Mouse (Mus musculus): ENCODE measurements around the gene Gm973. TPM values are rescaled to one million over a fixed set of nuclear protein-coding genes. Genes with fewer than 3 reads are reported as not detected.

The Gm973 gene
- total and polyA plus RNA-seq, 3 experiments, result 0.05 to 3.7 TPM; not detected in 1

GRCm38 (mm10) chr1:59534976-59535810 lies 19.1 kb downstream of the Gm973 start:
- ATAC-seq (ENCODE audit: extremely low read depth, insufficient number of reproducible peaks, low FRiP score, poor library complexity, severe bottlenecking) (no peak), DNase-seq (ENCODE audit: low spot score) (no peak)
- H3K27me3 ChIP-seq (ENCODE audit: insufficient read depth, low read length), result peaks cover 51% of the 10 kb centered on the region
- TF ChIP-seq GATA1 (IDR thresholded peaks at IDR 0.05; ENCODE audit: borderline replicate concordance, low read length) (no peak), CTCF (IDR thresholded peaks at IDR 0.05; ENCODE audit: low read depth, low read length) (no peak), GATA2 (IDR thresholded peaks at IDR 0.05; ENCODE audit: borderline replicate concordance, low read depth, low read length) (no peak), TAL1 (conservative IDR thresholded peaks at IDR 0.05; ENCODE audit: low read depth, low read length) (no peak)
- no peak overlapping the region for H3K4me3 ChIP-seq (ENCODE audit: low read depth, low read length)
- H3K4me1 ChIP-seq (ENCODE audit: insufficient read depth, low read depth, low read length), result no peaks in the 10 kb centered on the region
- no peaks in the 10 kb centered on the region for H3K9me3 ChIP-seq (replicated peaks)
- no peaks in the 10 kb centered on the region for H3K36me3 ChIP-seq (replicated peaks)

GRCm38 (mm10) chr1:59538381-59538780 lies 22.3 kb downstream of the Gm973 start:
- Histone ChIP-seq H3K4me1 (ENCODE audit: insufficient read depth, low read depth, low read length) (no peaks in the 10 kb centered on the region), H3K9me3 (replicated peaks) (no peaks in the 10 kb centered on the region), H3K4me3 (ENCODE audit: low read depth, low read length) (no peak overlapping the region), H3K27me3 (ENCODE audit: insufficient read depth, low read length) (peaks cover 47% of the 10 kb centered on the region), H3K36me3 (replicated peaks) (no peaks in the 10 kb centered on the region)
- ATAC-seq (ENCODE audit: extremely low read depth, insufficient number of reproducible peaks, low FRiP score, poor library complexity, severe bottlenecking) (no peak), DNase-seq (ENCODE audit: low spot score) (no peak)
- no peak for TF ChIP-seq GATA1 (IDR thresholded peaks at IDR 0.05; ENCODE audit: borderline replicate concordance, low read length)
- TF ChIP-seq TAL1 (conservative IDR thresholded peaks at IDR 0.05; ENCODE audit: low read depth, low read length), result no peak
- TF ChIP-seq CTCF (IDR thresholded peaks at IDR 0.05; ENCODE audit: low read depth, low read length), result no peak
- TF ChIP-seq POLR2AphosphoS5 (IDR thresholded peaks at IDR 0.05; ENCODE audit: insufficient replicate concordance, low read depth, low read length), result no peak
- TF ChIP-seq GATA2 (IDR thresholded peaks at IDR 0.05; ENCODE audit: borderline replicate concordance, low read depth, low read length), result no peak

- ATAC-seq (ENCODE audit: extremely low read depth, insufficient number of reproducible peaks, low FRiP score, poor library complexity, severe bottlenecking), result no peak
- TF ChIP-seq GATA2 (IDR thresholded peaks at IDR 0.05; ENCODE audit: borderline replicate concordance, low read depth, low read length) (no peak), POLR2AphosphoS5 (IDR thresholded peaks at IDR 0.05; ENCODE audit: insufficient replicate concordance, low read depth, low read length) (no peak), GATA1 (IDR thresholded peaks at IDR 0.05; ENCODE audit: borderline replicate concordance, low read length) (no peak), CTCF (IDR thresholded peaks at IDR 0.05; ENCODE audit: low read depth, low read length) (no peak), TAL1 (conservative IDR thresholded peaks at IDR 0.05; ENCODE audit: low read depth, low read length) (no peak)
- Histone ChIP-seq H3K4me3 (ENCODE audit: low read depth, low read length) (no peak overlapping the region), H3K4me1 (ENCODE audit: insufficient read depth, low read depth, low read length) (peaks cover 4% of the 10 kb centered on the region; the same call in 1 of the 2 replicates), H3K36me3 (replicated peaks) (no peaks in the 10 kb centered on the region), H3K27me3 (ENCODE audit: insufficient read depth, low read length) (peaks cover 50% of the 10 kb centered on the region), H3K9me3 (replicated peaks) (no peaks in the 10 kb centered on the region)
- DNase-seq (ENCODE audit: low spot score), result no peak
These were observed 24.6 kb downstream of the Gm973 start for GRCm38 (mm10) chr1:59540537-59541148.

- H3K4me3 ChIP-seq (ENCODE audit: low read depth, low read length), result no peak overlapping the region
- peaks cover 46% of the 10 kb centered on the region for H3K27me3 ChIP-seq (ENCODE audit: insufficient read depth, low read length)
- H3K36me3 ChIP-seq (replicated peaks), result no peaks in the 10 kb centered on the region
- TF ChIP-seq GATA2 (IDR thresholded peaks at IDR 0.05; ENCODE audit: borderline replicate concordance, low read depth, low read length), result no peak
- TF ChIP-seq GATA1 (IDR thresholded peaks at IDR 0.05; ENCODE audit: borderline replicate concordance, low read length), result no peak
- no peak for TF ChIP-seq POLR2AphosphoS5 (IDR thresholded peaks at IDR 0.05; ENCODE audit: insufficient replicate concordance, low read depth, low read length)
- TF ChIP-seq TAL1 (conservative IDR thresholded peaks at IDR 0.05; ENCODE audit: low read depth, low read length), result no peak
- no peak for TF ChIP-seq CTCF (IDR thresholded peaks at IDR 0.05; ENCODE audit: low read depth, low read length)
- H3K9me3 ChIP-seq (replicated peaks), result no peaks in the 10 kb centered on the region
- DNase-seq (ENCODE audit: low spot score), result no peak
- ATAC-seq (ENCODE audit: extremely low read depth, insufficient number of reproducible peaks, low FRiP score, poor library complexity, severe bottlenecking), result no peak
- peaks cover 4% of the 10 kb centered on the region; the same call in 1 of the 2 replicates for H3K4me1 ChIP-seq (ENCODE audit: insufficient read depth, low read depth, low read length)
These were observed 25.4 kb downstream of the Gm973 start for GRCm38 (mm10) chr1:59541271-59542020.

- TF ChIP-seq POLR2AphosphoS5 (IDR thresholded peaks at IDR 0.05; ENCODE audit: insufficient replicate concordance, low read depth, low read length) (no peak), CTCF (IDR thresholded peaks at IDR 0.05; ENCODE audit: low read depth, low read length) (no peak), GATA2 (IDR thresholded peaks at IDR 0.05; ENCODE audit: borderline replicate concordance, low read depth, low read length) (no peak), TAL1 (conservative IDR thresholded peaks at IDR 0.05; ENCODE audit: low read depth, low read length) (no peak), GATA1 (IDR thresholded peaks at IDR 0.05; ENCODE audit: borderline replicate concordance, low read length) (no peak)
- H3K4me1 ChIP-seq (ENCODE audit: insufficient read depth, low read depth, low read length), result peaks cover 4% of the 10 kb centered on the region; the same call in 1 of the 2 replicates
- H3K27me3 ChIP-seq (ENCODE audit: insufficient read depth, low read length), result peaks cover 44% of the 10 kb centered on the region
- no peaks in the 10 kb centered on the region for H3K36me3 ChIP-seq (replicated peaks)
- no peak for DNase-seq (ENCODE audit: low spot score)
- H3K9me3 ChIP-seq (replicated peaks), result no peaks in the 10 kb centered on the region
- no peak overlapping the region for H3K4me3 ChIP-seq (ENCODE audit: low read depth, low read length)
- ATAC-seq (ENCODE audit: extremely low read depth, insufficient number of reproducible peaks, low FRiP score, poor library complexity, severe bottlenecking), result no peak
These were observed 26.2 kb downstream of the Gm973 start for GRCm38 (mm10) chr1:59542231-59542630.

Data from G1E (cell line).